Mouse (Mus musculus): ENCODE data around the gene Tbpl1. TPM values are rescaled to one million over a fixed set of nuclear protein-coding genes. Genes with fewer than 3 reads are reported as not detected.

The Tbpl1 gene
- polyA plus RNA-seq, 1 experiment: 185 TPM

- H3K36me3 ChIP-seq (ENCODE audit: control insufficient read depth, insufficient read depth, low read length): no peaks in the 10 kb centered on the region
- no peaks in the 10 kb centered on the region for H3K27me3 ChIP-seq (ENCODE audit: control insufficient read depth, insufficient read depth, low read length)
- no peaks in the 10 kb centered on the region for H3K4me1 ChIP-seq (ENCODE audit: control insufficient read depth, insufficient read depth, low read length)
- TF ChIP-seq POLR2A (IDR thresholded peaks at IDR 0.05; ENCODE audit: control insufficient read depth, low read depth, low read length) (no peak), CTCF (IDR thresholded peaks at IDR 0.05; ENCODE audit: control insufficient read depth, insufficient read depth, insufficient replicate concordance, low read depth, low read length) (no peak)
- H3K27ac ChIP-seq (ENCODE audit: control insufficient read depth, insufficient read depth, low read depth, low read length): no peak overlapping the region
- no peak overlapping the region for H3K4me3 ChIP-seq (ENCODE audit: control insufficient read depth, low read depth, low read length)
Measured at GRCm38 (mm10) chr10:22751175-22751682, 19.5 kb upstream of the Tbpl1 start.

- H3K27ac ChIP-seq (ENCODE audit: control insufficient read depth, insufficient read depth, low read depth, low read length): no peak overlapping the region
- no peaks in the 10 kb centered on the region for H3K36me3 ChIP-seq (ENCODE audit: control insufficient read depth, insufficient read depth, low read length)
Measured at GRCm38 (mm10) chr10:22746334-22747322, 14.9 kb upstream of the Tbpl1 start.

DNA sequence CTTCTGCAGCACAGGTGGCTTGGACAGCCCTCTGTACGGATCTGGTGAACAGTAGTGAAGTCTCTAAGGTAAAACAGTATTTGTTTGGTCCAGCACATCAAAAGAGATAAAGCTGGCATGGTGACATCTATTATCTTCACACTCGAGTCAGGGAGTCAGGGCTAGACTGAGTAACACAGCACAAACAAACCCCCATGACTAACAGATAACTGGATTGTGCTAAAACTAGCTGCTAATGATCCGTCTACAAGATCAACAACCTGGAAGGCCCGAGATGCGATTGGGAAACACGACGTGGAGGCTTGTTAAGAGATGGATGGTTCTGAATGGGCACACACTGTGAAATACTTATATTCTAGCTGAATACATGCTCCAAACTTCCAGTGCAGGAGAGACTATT, 14.2 kb upstream of the Tbpl1 start:
- H3K4me1 ChIP-seq (ENCODE audit: control insufficient read depth, insufficient read depth, low read length): no peaks in the 10 kb centered on the region
- H3K27me3 ChIP-seq (ENCODE audit: control insufficient read depth, insufficient read depth, low read length): no peaks in the 10 kb centered on the region
- no peak for TF ChIP-seq POLR2A (IDR thresholded peaks at IDR 0.05; ENCODE audit: control insufficient read depth, low read depth, low read length)
- no peak for TF ChIP-seq CTCF (IDR thresholded peaks at IDR 0.05; ENCODE audit: control insufficient read depth, insufficient read depth, insufficient replicate concordance, low read depth, low read length)
- H3K27ac ChIP-seq (ENCODE audit: control insufficient read depth, insufficient read depth, low read depth, low read length): no peak overlapping the region
- H3K4me3 ChIP-seq (ENCODE audit: control insufficient read depth, low read depth, low read length): no peak overlapping the region
- no peaks in the 10 kb centered on the region for H3K36me3 ChIP-seq (ENCODE audit: control insufficient read depth, insufficient read depth, low read length)

More at GRCm38 (mm10) chr10:22746334-22747322, 14.9 kb upstream of the Tbpl1 start:
- no peaks in the 10 kb centered on the region for H3K4me1 ChIP-seq (ENCODE audit: control insufficient read depth, insufficient read depth, low read length)
- H3K27me3 ChIP-seq (ENCODE audit: control insufficient read depth, insufficient read depth, low read length): no peaks in the 10 kb centered on the region
- H3K4me3 ChIP-seq (ENCODE audit: control insufficient read depth, low read depth, low read length): no peak overlapping the region
- TF ChIP-seq POLR2A (IDR thresholded peaks at IDR 0.05; ENCODE audit: control insufficient read depth, low read depth, low read length) (no peak), CTCF (IDR thresholded peaks at IDR 0.05; ENCODE audit: control insufficient read depth, insufficient read depth, insufficient replicate concordance, low read depth, low read length) (no peak)

- Histone ChIP-seq H3K36me3 (ENCODE audit: control insufficient read depth, insufficient read depth, low read length) (peaks cover 2% of the 10 kb centered on the region), H3K27me3 (ENCODE audit: control insufficient read depth, insufficient read depth, low read length) (no peaks in the 10 kb centered on the region), H3K27ac (ENCODE audit: control insufficient read depth, insufficient read depth, low read depth, low read length) (peak overlapping the region; percentile 99), H3K4me1 (ENCODE audit: control insufficient read depth, insufficient read depth, low read length) (peaks cover 2% of the 10 kb centered on the region), H3K4me3 (ENCODE audit: control insufficient read depth, low read depth, low read length) (peak overlapping the region; percentile 99)
- TF ChIP-seq CTCF (IDR thresholded peaks at IDR 0.05; ENCODE audit: control insufficient read depth, insufficient read depth, insufficient replicate concordance, low read depth, low read length): no peak
- TF ChIP-seq POLR2A (IDR thresholded peaks at IDR 0.05; ENCODE audit: control insufficient read depth, low read depth, low read length): no peak
Measured at GRCm38 (mm10) chr10:22732181-22732580, 443 bp upstream of the Tbpl1 start.

GRCm38 (mm10) chr10:22730992-22731271, 806 bp downstream of the Tbpl1 start:
- peak overlapping the region; percentile 99 for H3K4me3 ChIP-seq (ENCODE audit: control insufficient read depth, low read depth, low read length)
- H3K36me3 ChIP-seq (ENCODE audit: control insufficient read depth, insufficient read depth, low read length): peaks cover 2% of the 10 kb centered on the region
- H3K27ac ChIP-seq (ENCODE audit: control insufficient read depth, insufficient read depth, low read depth, low read length): peak overlapping the region; percentile 81
- peaks cover 2% of the 10 kb centered on the region for H3K4me1 ChIP-seq (ENCODE audit: control insufficient read depth, insufficient read depth, low read length)
- TF ChIP-seq POLR2A (IDR thresholded peaks at IDR 0.05; ENCODE audit: control insufficient read depth, low read depth, low read length) (no peak), CTCF (IDR thresholded peaks at IDR 0.05; ENCODE audit: control insufficient read depth, insufficient read depth, insufficient replicate concordance, low read depth, low read length) (no peak)
- no peaks in the 10 kb centered on the region for H3K27me3 ChIP-seq (ENCODE audit: control insufficient read depth, insufficient read depth, low read length)

DNA sequence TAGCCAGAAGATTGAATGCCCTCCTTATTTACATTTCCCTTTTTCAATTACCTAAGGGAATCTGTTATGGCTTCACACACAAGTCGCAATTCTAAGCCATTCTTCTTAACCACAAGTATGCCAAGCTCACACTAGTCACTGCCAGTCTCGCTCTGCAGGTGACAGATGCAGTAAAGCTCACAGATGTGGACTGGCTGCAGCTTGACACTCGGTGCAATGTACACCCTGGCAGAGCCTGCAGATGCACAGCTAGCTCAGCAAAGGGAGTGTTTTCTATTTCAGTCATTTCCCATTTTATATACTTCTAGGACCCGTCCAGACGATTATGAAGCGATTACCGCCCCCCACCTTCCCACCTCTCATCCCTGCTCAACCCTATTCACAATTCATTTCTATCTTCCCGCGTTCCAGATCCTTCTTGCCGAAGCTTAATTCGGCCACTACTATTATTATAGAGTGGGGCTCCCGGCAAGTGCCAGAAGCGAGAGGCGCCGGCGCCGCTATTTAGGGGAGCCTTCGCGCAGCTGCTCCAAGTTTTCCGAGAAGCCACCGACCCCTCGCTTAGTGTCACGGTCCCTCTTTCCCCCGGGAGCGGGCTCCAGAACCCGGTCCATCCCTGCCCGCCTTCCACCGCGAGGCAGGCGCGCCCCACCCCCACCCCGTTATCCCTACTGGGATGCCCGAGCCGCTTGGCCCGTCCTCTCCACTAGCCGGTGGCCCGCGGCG, 1.3 kb downstream of the Tbpl1 start:
- Histone ChIP-seq H3K4me1 (ENCODE audit: control insufficient read depth, insufficient read depth, low read length) (peaks cover 2% of the 10 kb centered on the region), H3K36me3 (ENCODE audit: control insufficient read depth, insufficient read depth, low read length) (peaks cover 2% of the 10 kb centered on the region), H3K4me3 (ENCODE audit: control insufficient read depth, low read depth, low read length) (peak overlapping the region; percentile 99), H3K27ac (ENCODE audit: control insufficient read depth, insufficient read depth, low read depth, low read length) (peak overlapping the region; percentile 81), H3K27me3 (ENCODE audit: control insufficient read depth, insufficient read depth, low read length) (no peaks in the 10 kb centered on the region)
- TF ChIP-seq POLR2A (IDR thresholded peaks at IDR 0.05; ENCODE audit: control insufficient read depth, low read depth, low read length): no peak
- no peak for TF ChIP-seq CTCF (IDR thresholded peaks at IDR 0.05; ENCODE audit: control insufficient read depth, insufficient read depth, insufficient replicate concordance, low read depth, low read length)

GRCm38 (mm10) chr10:22728257-22728656, 3.5 kb downstream of the Tbpl1 start:
- no peak overlapping the region for H3K27ac ChIP-seq (ENCODE audit: control insufficient read depth, insufficient read depth, low read depth, low read length)
- no peaks in the 10 kb centered on the region for H3K27me3 ChIP-seq (ENCODE audit: control insufficient read depth, insufficient read depth, low read length)
- H3K4me3 ChIP-seq (ENCODE audit: control insufficient read depth, low read depth, low read length): no peak overlapping the region
- H3K36me3 ChIP-seq (ENCODE audit: control insufficient read depth, insufficient read depth, low read length): peaks cover 2% of the 10 kb centered on the region; the same call in 1 of the 2 replicates
- H3K4me1 ChIP-seq (ENCODE audit: control insufficient read depth, insufficient read depth, low read length): peaks cover 2% of the 10 kb centered on the region
- TF ChIP-seq CTCF (IDR thresholded peaks at IDR 0.05; ENCODE audit: control insufficient read depth, insufficient read depth, insufficient replicate concordance, low read depth, low read length): no peak
- no peak for TF ChIP-seq POLR2A (IDR thresholded peaks at IDR 0.05; ENCODE audit: control insufficient read depth, low read depth, low read length)

Data from testis, adult 2 months (tissue).